Mouse (Mus musculus) megakaryocyte-erythroid progenitor cell, adult 5-6 weeks (primary cell): ENCODE data around the gene Ttc22. TPM values are rescaled to one million over a fixed set of nuclear protein-coding genes. Genes with fewer than 3 reads are reported as not detected.
A peak's percentile ranks its signal among the peaks of the same experiment; 100 is the strongest.

Source experiments
- ATAC-seq: replicated peaks from 2 replicates; pipeline ENCODE4 v1.8.0; 2016; ENCODE audit warnings: mild to moderate bottlenecking, inconsistent platforms; ENCODE audit not compliant: severe bottlenecking, poor library complexity, low FRiP score, low TSS enrichment
- total RNA-seq, 2 experiments: library from RNA; stranded (forward) in 1 of 2; stranded (reverse) in 1 of 2; fragments of 200-1000, 215-1000 nt in 1 of 2; fragments of >200 nt in 1 of 2; fragmentation: Nextera tagmentation in 1 of 2; gene quantifications; 2 replicates each; pipeline ENCODE4 v1.2.3; 2014 to 2017

Ttc22 gene
- total RNA-seq, 2 experiments from 2014 or later, result not detected

DNA sequence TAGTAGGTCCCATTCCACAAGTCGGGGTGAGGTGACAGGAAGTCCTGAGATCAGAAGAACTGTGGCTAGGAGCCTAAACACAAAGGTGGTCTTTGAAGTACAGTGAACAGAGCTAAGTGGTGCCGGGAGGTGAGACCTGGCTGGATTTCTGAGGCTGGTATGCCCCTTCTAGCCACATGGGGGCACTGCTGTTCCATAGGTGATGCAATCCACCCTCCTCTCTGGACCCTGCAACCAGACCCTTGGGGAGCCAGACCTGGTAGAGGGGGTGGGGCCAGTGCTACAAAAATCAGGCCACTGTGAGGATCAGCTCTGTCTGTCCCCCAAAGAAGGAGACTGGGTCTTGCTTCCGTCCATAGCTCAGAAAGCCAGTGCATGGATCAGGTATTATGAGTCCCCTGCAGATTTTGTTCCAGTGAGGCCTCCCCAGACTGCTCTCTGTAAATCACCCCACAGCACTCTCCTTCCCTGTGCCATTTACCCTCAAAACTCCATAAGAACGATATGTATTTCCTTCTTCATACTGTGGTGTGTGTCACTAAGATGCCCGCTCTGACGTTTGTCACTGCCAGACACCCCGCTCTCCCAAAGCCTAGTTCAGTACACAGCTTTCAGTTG lies 7.9 kb upstream of the Ttc22 start:
- peak; percentile 79 for ATAC-seq

- ATAC-seq, result no peak
These were observed 7.4 kb upstream of the Ttc22 start for GRCm38 (mm10) chr4:106614881-106615280.

DNA sequence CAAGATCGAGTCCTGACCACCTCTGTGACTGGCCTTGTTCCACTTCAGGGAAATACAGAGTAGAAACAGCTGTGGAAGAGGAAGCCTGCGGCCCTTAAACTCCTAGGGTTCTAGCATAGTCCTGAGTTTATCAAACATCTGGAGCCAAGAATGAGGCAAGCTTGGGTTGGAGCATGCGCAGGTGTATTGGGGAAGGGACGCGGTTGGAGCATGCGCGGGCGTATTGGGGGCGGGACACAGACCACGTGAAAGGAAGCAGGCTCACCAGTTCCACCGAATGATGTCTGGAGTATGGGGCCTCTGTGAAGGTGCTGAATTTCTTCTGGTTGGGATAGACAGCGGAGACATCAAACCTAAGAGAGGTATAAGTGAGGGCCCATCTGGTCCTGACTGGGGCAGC lies 6.6 kb upstream of the Ttc22 start:
- ATAC-seq, result no peak

GRCm38 (mm10) chr4:106617056-106617455 lies 5.2 kb upstream of the Ttc22 start, which contains the start of gene Lexm:
Gene Lexm, minus strand, starts transcription at chr4:106617241.
- no peak for ATAC-seq

- ATAC-seq, result no peak
These were observed 3.3 kb upstream of the Ttc22 start for GRCm38 (mm10) chr4:106618898-106619297.

- no peak for ATAC-seq
These were observed 804 bp upstream of the Ttc22 start for GRCm38 (mm10) chr4:106621428-106621827.

DNA sequence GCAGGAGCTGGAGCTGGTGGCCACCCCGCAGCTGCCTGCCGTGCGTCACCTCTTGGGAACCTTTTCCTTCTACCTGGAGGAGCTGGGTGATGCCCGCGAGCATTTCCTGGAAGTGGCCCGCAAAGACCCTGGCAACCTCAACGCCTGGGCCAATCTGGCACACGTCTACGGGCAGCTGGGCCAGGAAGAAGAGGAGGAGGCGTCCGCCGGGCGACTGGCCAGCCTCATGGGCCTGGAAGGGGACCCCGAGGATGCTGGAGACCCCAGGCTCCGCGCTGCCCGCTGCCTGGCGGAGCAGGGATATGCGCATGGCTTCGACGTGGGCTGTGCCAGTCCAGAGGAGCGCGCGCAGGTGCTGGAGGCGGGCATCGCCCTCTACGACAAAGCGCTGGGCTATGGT lies 480 bp downstream of the Ttc22 start:
- ATAC-seq, result no peak

DNA sequence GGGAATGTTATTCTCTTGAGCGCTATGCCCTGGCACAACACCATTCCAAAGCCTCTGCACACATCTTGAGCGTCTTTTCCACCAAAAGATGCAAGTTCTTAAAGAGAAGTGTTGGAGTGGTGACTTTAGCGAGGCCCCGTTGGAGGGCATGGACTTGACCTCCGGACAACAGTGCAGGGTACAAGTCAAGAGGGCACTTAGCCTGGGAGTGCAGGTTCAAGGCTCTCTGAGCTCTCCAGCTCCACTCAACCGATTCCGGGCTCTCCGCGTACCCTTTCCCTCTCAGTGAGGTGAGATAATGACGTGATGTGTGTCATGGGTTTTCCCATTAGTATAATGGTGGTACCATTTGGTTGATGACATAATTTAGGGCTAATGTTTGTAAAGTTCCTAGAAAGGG lies 2.0 kb downstream of the Ttc22 start:
- no peak for ATAC-seq

- ATAC-seq, result no peak
These were observed 5.6 kb downstream of the Ttc22 start for GRCm38 (mm10) chr4:106627809-106628208.

- ATAC-seq, result no peak
These were observed 6.6 kb downstream of the Ttc22 start for GRCm38 (mm10) chr4:106628650-106629360.

DNA sequence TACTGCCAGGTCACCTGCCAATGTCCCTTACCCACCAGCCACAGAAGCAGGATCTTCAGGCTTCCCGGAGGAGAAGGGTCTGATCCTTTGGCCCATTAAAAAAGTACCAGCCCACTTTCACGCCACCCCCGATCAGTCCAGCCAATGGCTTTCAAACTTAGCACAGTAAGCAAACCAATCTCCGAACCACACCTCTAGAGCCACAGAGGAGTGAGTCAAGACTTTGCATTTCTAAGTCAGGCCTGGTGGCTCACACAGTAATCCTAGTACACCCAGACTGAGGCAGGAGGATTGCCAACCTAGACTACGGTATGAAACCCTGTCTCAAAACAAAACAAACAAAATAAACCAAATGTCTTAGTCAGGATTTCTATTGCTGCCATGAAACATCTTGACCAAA lies 7.1 kb downstream of the Ttc22 start:
- no peak for ATAC-seq

DNA sequence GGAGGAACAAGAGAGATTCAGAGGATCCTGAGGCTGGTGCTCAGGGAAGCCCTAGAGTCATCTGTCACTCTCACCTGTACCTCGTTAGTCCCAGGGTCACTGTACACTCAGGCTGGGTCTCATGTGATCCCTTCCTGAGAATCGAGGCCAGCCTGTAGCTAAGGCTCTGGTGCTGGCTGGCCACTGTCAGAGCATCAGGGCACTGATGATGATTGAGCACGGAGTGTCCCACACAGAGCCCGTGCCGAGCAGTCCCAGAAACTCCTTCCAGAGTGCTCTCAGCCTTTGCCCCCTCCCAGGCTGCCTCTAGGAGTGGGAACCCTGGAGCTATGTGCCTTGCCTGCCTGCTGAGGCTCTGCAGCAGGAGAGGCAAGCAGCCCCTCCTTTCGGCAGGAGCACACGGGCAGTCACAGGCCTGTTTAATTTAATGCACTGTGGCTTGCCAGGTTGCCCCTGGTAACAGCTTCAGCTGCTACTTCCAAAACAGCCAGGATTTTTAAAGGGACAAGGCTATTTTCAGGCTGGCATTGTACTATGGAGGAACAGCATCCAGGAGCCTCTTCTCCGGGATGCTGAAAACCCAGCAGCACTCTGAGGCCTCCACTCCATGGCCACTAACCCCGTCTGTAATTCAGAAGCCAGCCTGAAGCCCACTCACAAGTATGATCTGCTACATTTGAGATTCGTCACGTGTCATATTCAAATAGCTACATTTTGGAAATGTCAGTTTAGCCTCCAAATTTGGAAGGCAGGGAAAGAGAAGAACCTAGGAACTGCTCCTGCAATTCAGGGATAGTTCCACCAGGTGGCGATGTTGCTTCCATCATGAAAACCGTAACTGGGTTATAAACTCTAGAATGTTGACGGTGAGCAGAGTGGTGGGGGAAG lies 8.3 kb downstream of the Ttc22 start:
- no peak for ATAC-seq

DNA sequence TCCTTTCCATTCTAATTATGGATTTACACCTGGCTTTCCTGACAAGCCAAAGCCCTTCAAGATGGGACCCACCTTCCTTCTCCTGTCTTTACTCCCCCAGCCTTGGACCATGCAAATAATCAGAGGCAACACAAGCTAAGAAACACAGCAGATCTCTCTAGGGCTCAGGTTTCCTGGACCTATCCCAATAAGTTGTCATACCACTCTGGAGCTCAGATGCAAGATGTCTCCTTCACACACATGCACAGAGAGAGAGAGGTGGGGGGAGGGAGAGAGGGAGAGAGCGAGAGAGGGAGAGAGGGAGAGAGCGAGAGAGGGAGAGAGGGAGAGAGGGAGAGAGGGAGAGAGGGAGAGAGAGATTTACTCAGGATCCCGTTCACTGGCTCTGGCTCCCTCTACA lies 10.1 kb downstream of the Ttc22 start:
- no peak for ATAC-seq

GRCm38 (mm10) chr4:106633281-106634085 lies 11.3 kb downstream of the Ttc22 start:
- ATAC-seq, result no peak

DNA sequence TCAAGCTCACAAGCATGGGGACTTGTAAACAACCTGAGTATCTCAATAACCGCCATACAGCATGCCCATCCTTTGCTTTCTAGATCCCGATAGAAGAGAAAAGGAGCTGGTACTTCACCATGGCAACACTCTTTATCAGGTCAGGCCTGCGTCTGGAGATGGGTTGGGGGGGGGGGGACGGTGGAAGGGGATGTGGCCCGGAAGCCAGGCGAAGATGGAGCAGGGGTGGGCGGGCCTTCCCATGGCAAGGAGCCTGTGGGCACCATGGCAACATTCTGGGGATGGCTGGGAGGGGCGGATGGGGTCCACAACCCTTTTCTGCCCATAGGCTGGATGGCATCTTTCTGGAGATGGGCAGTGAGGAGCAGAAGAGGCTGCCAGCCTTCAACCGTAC lies 11.9 kb downstream of the Ttc22 start:
- ATAC-seq, result no peak

DNA sequence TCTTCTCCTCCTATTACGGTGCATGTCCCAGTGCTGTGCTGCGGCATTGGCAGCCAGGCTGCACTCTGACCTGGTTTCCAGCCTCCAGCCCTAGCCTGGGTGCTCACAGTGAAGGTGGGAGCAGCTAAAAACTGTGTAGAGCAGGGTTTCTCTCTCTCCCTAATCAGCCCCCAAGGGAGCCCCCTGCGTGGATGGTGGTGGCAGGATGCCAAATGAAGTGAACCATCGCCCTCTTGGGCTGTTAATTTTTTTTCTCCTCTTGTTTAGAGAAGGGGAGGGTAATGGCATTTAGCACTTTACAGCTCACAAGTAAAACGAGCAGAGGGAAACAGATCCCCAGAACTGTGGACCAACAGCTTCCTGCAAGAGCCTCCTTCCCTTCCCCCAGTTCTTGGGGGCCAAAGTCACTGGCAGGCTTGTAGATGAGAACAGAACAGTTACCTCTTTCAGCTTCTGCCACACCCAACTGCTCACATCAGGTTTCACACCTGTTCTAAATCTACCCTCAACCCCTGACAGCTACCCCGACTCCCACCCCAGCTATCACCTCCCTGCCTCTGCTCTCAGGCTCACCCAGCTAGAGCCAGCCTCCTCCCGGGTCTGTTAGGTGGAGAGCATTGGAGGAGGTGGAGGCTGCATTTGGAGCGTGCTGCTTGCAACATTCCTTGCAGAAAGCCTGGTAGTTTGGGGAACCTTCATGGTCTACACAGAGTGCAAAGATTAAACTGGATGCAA lies 21.4 kb downstream of the Ttc22 start:
- ATAC-seq, result no peak

DNA sequence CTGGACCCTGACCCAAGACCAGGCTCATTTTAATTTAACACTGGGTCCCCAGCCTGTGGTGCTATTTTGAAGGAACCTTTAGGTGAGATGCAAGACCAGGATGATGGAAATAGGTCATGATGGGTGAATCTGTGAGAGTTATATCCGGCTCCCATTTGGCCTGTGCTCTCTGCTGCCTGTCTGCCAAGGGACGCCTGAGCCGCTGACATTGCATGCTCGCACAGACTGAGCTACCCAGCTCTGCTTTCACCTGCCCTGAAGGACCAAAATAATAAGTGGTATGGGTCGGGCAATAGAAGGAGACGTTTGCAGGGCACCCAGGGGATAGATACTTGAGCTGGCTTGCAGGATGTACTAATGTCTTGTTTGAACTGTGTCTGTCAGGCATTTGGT lies 22.0 kb downstream of the Ttc22 start:
- no peak for ATAC-seq

DNA sequence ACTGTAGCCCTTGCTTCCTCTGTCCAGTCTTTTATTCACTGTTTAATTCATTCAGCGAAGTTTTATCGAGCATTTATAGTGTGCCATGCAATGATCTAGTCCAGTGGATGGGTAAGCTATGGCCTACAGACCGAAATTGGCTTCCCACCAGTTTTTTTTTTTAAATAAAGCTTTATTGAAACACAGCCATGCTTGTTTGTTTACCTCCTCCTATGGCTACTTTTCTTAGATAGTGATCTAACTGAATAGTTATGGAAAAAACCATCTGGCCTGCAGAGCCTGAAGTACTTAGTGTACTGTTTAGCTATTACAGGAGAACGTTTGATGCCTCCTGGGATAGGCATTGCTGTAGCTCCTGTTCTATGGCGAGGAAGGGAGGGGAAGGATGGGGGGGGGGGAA lies 23.6 kb downstream of the Ttc22 start:
- ATAC-seq, result no peak

GRCm38 (mm10) chr4:106647137-106647536 lies 24.9 kb downstream of the Ttc22 start:
- ATAC-seq, result no peak
